Mouse (Mus musculus) liver, embryonic 14.5 days (tissue): Measurements from ENCODE around the gene Hist1h3f. TPM values are rescaled to one million over a fixed set of nuclear protein-coding genes. Genes with fewer than 3 reads are reported as not detected.
A peak's percentile ranks its signal among the peaks of the same experiment; 100 is the strongest.

Source experiments
- ATAC-seq: fragments of 200-750 bp; cut with Nextera tagmentation; 2 replicates; pipeline ENCODE4 v1.8.0; 2017; ENCODE audit warnings: moderate number of reproducible peaks, mild to moderate bottlenecking, moderate library complexity; ENCODE audit not compliant: insufficient read depth
- DNase-seq, 3 experiments: peaks; one replicate each; pipeline ENCODE4 v3.0.0-alpha.2; 2012 to 2013; ENCODE audit warnings: low read depth in 3 of 3, low spot score in 3 of 3
- H3K27ac ChIP-seq: fragments of 300-500 bp; sonication (generic); 2 replicates; pipeline ENCODE4 v1.5.1; 2014; ENCODE audit warnings: moderate library complexity, mild to moderate bottlenecking, control low read depth, inconsistent platforms
- H3K27me3 ChIP-seq: fragments of 300-500 bp; sonication (generic); 2 replicates; pipeline ENCODE4 v1.6.1; 2014; ENCODE audit warnings: mild to moderate bottlenecking, low read length, moderate library complexity; ENCODE audit not compliant: control insufficient read depth, insufficient read depth
- H3K36me3 ChIP-seq: fragments of 300-500 bp; sonication (generic); replicated peaks from 2 replicates; pipeline ENCODE4 v1.6.1; 2014; ENCODE audit warnings: low read depth; ENCODE audit not compliant: control insufficient read depth, insufficient read depth
- H3K4me1 ChIP-seq, 2 experiments: fragments of 200-500 bp in 1 of 2; fragments of 300-500 bp in 1 of 2; sonication (generic) in 1 of 2; replicated peaks; 2 replicates each; pipeline ENCODE4 v1.6.1; 2012 to 2014; ENCODE audit warnings: antibody characterized with exemption in 1 of 2, inconsistent platforms in 1 of 2, low read length in 1 of 2; ENCODE audit not compliant: control insufficient read depth in 2 of 2, insufficient read depth in 2 of 2
- H3K4me2 ChIP-seq: fragments of 300-500 bp; sonication (generic); 2 replicates; pipeline ENCODE4 v1.6.1; 2014; ENCODE audit warnings: low read depth, mild to moderate bottlenecking, control low read depth, moderate library complexity
- H3K4me3 ChIP-seq, 2 experiments: fragments of 200-500 bp in 1 of 2; fragments of 300-500 bp in 1 of 2; sonication (generic) in 1 of 2; 2 replicates each; pipeline ENCODE4 v1.5.1; 2012 to 2014; ENCODE audit warnings: low read depth in 2 of 2, low read length in 2 of 2, mild to moderate bottlenecking in 2 of 2, control low read depth in 1 of 2, inconsistent platforms in 1 of 2, moderate library complexity in 1 of 2; ENCODE audit not compliant: insufficient read depth in 1 of 2
- H3K9ac ChIP-seq: fragments of 300-500 bp; sonication (generic); replicated peaks from 2 replicates; pipeline ENCODE4 v1.6.1; 2014; ENCODE audit warnings: mild to moderate bottlenecking, control low read depth, moderate library complexity
- H3K9me3 ChIP-seq: fragments of 300-500 bp; sonication (generic); 2 replicates; pipeline ENCODE4 v1.6.1; 2016; ENCODE audit warnings: low read length, mixed read lengths; ENCODE audit not compliant: control insufficient read depth
- CTCF ChIP-seq: IDR thresholded peaks from 2 replicates; pipeline ENCODE4 v1.5.1; 2016; ENCODE audit warnings: antibody characterized with exemption, low read depth, control low read depth
- EP300 ChIP-seq: IDR thresholded peaks from 2 replicates; pipeline ENCODE4 v1.6.1; 2016; ENCODE audit warnings: antibody characterized with exemption, low read depth
- WGBS: fragments of 180-500 bp; shearing (Covaris S2); extraction: QIAGEN DNeasy Blood & Tissue Kit; methylation state at CpG from one replicate; pipeline ENCODE4 v1.1.7; 2014; ENCODE audit not compliant: insufficient replicate concordance; 5-methylcytosine and 5-hydroxymethylcytosine counted together
- polyA plus RNA-seq, 2 experiments: library from polyadenylated mRNA; depleted of rRNA in 1 of 2; stranded (reverse) in 1 of 2; unstranded in 1 of 2; fragments of >200 nt; fragmentation: Nextera tagmentation in 1 of 2; extraction: Ambion mirVana in 1 of 2; gene quantifications; 2 replicates each; pipeline versions ENCODE4 v1.2.1 to v1.2.3; 2012 to 2014

The Hist1h3f gene
- polyA plus RNA-seq (2012; rRNA removed) (5.1 and 13.6 TPM in 2 replicates), polyA plus RNA-seq (2014; fragmentation: Nextera tagmentation; extraction: Ambion mirVana) (1.00 and 1.1 TPM in 2 replicates)

DNA sequence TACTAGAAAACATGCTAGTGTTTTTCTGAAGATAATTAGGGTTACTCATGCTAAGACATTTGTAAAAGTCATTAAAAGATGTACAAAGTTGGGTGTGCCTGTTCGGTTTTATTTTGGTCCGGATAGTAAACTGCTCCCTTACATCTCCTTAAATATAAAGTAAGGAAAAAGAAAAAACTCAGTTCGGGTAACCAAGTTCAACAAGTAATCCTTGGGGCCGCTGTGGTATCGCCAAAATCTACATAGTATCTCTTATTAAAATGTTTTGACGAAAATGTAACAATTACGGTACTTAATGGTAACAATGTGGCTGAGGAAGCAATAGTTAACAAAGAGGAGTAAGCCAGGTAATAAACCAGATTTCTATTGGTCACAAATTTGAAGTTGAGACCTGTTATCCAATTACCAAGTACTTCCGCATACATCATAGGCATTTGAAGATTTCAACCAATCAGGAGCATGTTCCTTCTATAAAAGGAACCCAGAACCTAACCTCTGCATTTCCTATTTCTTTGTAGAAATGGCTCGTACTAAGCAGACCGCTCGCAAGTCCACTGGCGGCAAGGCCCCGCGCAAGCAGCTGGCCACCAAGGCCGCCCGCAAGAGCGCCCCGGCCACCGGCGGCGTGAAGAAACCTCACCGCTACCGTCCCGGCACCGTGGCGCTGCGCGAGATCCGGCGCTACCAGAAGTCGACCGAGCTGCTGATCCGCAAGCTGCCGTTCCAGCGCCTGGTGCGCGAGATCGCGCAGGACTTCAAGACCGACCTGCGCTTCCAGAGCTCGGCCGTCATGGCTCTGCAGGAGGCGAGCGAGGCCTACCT is at the start of gene Hist1h3f:
Gene Hist1h3f, plus strand, starts transcription at position 88 of the 822 bp plus-strand sequence.
- DNase-seq (peak; percentile 93 to 94 (median 94)), ATAC-seq (peak; percentile 75)
- Histone ChIP-seq H3K4me1 (peaks cover 5 to 15% of the 10 kb centered on the region in 2 experiments), H3K4me3 (peak within 1 kb of the TSS; percentile 66 to 75), H3K9me3 (no peaks in the 10 kb centered on the region), H3K4me2 (peak within 1 kb of the TSS; percentile 90), H3K9ac (peak within 1 kb of the TSS; percentile 96), H3K27ac (peak within 1 kb of the TSS; percentile 99), H3K27me3 (no peaks in the 10 kb centered on the region), H3K36me3 (no peaks in the 10 kb centered on the region)
- TF ChIP-seq CTCF (no peak; the same call in 1 of the 2 replicates), EP300 (peak; percentile 77)
- WGBS: under 1% methylated on average over 30 of the region's 45 CpGs

DNA sequence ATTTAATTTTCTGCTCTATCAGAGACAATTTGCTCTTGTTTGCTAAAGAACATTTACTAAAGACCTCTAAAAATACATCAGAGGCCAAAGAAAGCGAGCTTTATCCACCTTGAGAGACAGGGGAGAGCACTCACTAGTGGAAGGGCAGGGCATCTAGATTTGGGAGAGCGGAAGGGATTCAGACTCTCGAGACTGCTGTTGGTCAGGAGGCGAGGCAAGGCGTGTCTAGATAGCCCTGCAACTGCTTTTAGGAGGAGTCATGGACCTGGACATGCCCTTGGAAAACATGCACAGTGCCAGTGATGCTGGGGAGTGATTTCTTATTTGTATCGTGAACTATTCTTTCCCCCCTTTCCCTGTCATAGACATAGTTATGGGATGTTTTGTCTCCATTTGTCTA is 48.3 kb upstream of the Hist1h3f start:
- no peaks in the 10 kb centered on the region for H3K9me3 ChIP-seq
- H3K27ac ChIP-seq: no peak overlapping the region
- no peak overlapping the region for H3K4me3 ChIP-seq
- H3K27me3 ChIP-seq: no peaks in the 10 kb centered on the region
- peaks cover 12 to 29% of the 10 kb centered on the region in 2 experiments for H3K4me1 ChIP-seq
- ATAC-seq (no peak), DNase-seq (no peak)
- H3K36me3 ChIP-seq: no peaks in the 10 kb centered on the region
- no peak for TF ChIP-seq CTCF
- TF ChIP-seq EP300: no peak
- no peak overlapping the region for H3K9ac ChIP-seq
- no peak overlapping the region for H3K4me2 ChIP-seq
- WGBS: 59% methylated on average over 6 of the region's 6 CpGs

DNA sequence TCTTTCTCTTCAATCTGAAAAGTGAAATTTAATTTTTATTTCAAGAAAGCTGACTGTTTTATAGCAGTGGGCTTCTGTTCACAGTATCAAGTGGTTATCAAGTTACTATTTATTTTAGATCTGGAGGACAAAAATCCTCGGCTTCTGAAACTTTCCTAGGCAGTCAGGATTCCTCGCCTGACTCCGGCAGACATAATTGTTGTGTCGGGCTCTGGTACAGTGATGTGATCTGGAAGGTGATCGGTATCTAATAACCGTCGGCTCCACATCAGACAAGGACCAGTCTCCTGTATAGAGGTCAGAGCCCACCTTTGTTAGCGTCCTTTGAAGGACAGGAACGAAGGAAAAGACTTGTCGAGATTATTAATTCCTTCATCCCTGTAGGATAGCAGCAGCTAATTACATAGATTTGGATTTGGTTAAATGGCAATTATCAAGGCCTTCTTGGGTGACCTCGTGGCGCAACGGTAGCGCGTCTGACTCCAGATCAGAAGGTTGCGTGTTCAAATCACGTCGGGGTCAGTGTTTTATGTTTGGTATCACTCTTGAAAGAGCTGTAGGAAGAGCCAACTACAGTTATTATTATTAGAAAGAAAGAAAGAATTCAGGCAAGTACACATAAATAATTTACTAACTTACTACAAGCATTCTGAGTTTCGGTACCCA is 46.1 kb upstream of the Hist1h3f start:
- H3K4me2 ChIP-seq: peak overlapping the region; percentile 53
- H3K27me3 ChIP-seq: no peaks in the 10 kb centered on the region
- peak overlapping the region; percentile 53 to 62 for H3K4me3 ChIP-seq
- WGBS: 2% methylated on average over 19 of the region's 19 CpGs
- H3K36me3 ChIP-seq: no peaks in the 10 kb centered on the region
- no peaks in the 10 kb centered on the region for H3K9me3 ChIP-seq
- no peak overlapping the region; the same call in none of the 2 replicates for H3K9ac ChIP-seq
- TF ChIP-seq EP300: no peak
- TF ChIP-seq CTCF: no peak
- peaks cover 8 to 25% of the 10 kb centered on the region in 2 experiments; a peak in 3 of 4 replicates for H3K4me1 ChIP-seq
- DNase-seq (no peak), ATAC-seq (peak; percentile 47)
- H3K27ac ChIP-seq: no peak overlapping the region

DNA sequence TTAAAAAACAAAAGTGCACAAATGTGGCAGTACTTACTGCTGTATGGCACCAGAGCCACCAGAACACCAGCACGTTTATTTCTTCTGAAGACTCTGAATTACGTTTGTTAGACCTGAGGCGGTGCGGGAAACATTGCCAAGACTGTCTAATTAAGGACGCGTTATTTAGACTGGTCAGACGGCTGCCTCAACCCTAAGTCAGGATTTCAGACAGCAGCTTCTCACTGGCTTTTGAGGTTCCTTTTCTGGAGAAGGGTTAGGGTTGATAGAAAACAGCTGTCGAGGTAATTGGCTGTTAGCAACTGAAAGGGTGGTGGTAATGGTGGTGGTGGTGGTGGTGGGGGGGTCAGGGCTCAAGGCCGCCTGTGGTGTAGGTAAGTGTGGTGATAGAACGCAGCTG is 45.2 kb upstream of the Hist1h3f start:
- TF ChIP-seq EP300 (no peak), CTCF (no peak)
- peak overlapping the region; percentile 53 for H3K4me2 ChIP-seq
- H3K4me3 ChIP-seq: peak overlapping the region; percentile 53 to 62
- 13% methylated on average over 10 of the region's 10 CpGs for WGBS
- H3K9ac ChIP-seq: peak overlapping the region; percentile 46
- no peak overlapping the region for H3K27ac ChIP-seq
- H3K9me3 ChIP-seq: no peaks in the 10 kb centered on the region
- no peak for ATAC-seq
- DNase-seq: no peak
- peaks cover 10 to 27% of the 10 kb centered on the region in 2 experiments for H3K4me1 ChIP-seq
- H3K27me3 ChIP-seq: no peaks in the 10 kb centered on the region
- no peaks in the 10 kb centered on the region for H3K36me3 ChIP-seq

DNA sequence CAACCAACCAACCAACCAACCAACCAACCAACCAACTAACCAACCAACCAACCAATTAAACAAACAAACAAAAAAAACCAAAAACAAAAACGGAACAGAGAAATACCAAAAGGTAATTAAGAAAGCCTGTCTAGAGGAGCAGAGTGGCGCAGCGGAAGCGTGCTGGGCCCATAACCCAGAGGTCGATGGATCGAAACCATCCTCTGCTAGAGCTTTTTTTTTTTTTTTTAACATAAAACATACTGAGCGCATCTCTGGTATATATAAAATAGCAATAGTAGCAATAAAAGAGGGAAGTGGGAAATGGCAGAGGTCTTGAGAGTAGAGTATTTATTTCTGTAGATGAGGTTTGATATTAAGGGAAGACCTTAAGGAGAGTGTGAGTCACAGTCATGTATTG is 43.9 kb upstream of the Hist1h3f start:
- 2% methylated on average over 7 of the region's 7 CpGs for WGBS

More for the DNA sequence above, 43.9 kb upstream of the Hist1h3f start:
- TF ChIP-seq CTCF (no peak), EP300 (no peak)
- H3K9me3 ChIP-seq: no peaks in the 10 kb centered on the region
- no peak overlapping the region for H3K27ac ChIP-seq
- no peaks in the 10 kb centered on the region for H3K27me3 ChIP-seq
- no peak overlapping the region for H3K9ac ChIP-seq
- peak overlapping the region; percentile 53 for H3K4me2 ChIP-seq
- DNase-seq: no peak
- H3K36me3 ChIP-seq: no peaks in the 10 kb centered on the region
- H3K4me3 ChIP-seq: peak overlapping the region in 1 of 2 experiments; percentile 29; a peak in 1 of 4 replicates
- ATAC-seq: peak; percentile 59; the same call in 1 of the 2 replicates
- H3K4me1 ChIP-seq: peaks cover 12 to 36% of the 10 kb centered on the region in 2 experiments
